Mouse (Mus musculus): ENCODE measurements around the gene Tnrc18. TPM values are rescaled to one million over a fixed set of nuclear protein-coding genes. Genes with fewer than 3 reads are reported as not detected.
"Not testable (repeated sequence)": the region's sequence is repeated elsewhere in the genome, so short reads cannot be mapped to it uniquely, and the experiment has no call there.

Tnrc18 gene
- total RNA-seq (2021) (10 to 100 TPM; 58.6 to 72.1 TPM), polyA plus RNA-seq (2012; rRNA removed) (91.5 and 110 TPM in 2 replicates)
- long read RNA-seq, partial matches to known transcripts, result 3 of 6 reads
- long read RNA-seq, other reads (novel, unspliced or antisense), result 3 of 6 reads

DNA sequence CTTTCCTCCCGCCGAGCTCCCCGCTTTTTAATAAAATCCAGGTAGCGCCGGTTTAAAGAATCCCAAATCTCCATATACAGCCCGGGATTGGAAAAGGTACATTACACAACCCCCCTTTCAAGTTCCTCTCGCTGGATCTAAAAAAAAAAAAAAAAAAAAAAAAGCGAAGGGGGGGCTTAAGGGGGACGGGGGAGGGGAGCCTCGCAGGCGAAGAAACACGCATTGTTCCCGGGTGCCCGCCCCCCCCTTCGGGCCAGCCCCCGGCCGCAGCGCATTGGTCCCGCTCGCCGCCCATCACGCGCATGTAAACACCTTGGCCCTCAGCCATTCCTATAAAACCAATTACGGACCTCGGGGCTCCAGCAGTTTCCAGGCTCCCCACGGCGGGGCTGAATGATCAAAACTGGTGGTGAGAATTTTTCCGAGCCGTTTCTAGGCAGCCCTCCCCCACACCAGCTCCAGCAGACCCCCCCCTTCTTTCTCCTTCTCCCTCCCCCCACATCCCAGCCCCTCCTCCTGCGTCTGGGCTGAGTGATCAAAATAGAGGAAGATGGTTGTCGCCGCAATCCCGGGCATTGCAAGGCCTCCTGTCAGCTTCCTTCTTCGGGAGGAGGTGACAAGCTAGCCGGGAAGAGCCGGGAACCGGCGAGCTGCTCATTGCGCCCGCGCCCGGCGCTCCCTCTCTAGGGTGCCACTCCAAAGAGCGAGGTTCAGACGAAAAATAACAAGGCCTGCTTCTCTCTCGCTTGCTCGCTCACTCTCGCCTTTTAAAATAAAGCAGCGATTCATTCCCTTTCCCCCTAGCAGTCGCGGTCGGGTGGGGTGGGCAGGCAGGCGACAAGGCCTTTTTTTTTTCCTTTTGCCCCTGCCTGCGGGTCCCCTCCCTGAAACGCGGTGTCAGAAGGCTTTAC lies at the start of gene Tnrc18:
Gene Tnrc18 (minus strand): TSS at position 139 of the 911 bp plus-strand sequence.
- DNase-seq, result peak; percentile 100

DNA sequence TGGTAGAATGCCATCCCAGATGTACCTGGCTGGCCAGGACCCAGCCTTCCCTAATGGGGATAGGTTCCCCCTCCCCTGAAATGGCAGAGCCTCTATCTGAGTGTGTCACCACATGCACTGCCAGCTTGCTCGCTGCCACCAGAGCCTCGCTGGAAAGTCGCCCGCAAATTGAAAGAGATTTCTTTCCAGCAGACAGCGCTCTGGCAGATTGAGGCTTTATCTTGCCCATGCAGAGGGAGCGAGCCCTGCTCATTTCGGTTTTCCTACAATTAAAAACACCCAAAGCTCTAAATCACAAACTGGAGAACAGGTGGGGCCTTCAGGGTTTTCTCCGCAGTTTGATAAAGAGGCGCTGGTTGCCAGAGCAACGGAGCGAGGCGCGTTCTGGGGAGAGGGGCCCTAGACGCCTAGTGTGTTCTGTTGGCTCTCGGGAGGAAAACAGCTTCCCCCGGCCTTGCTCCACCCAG lies 40.3 kb upstream of the Tnrc18 start:
- DNase-seq, result peak; percentile 25

DNA sequence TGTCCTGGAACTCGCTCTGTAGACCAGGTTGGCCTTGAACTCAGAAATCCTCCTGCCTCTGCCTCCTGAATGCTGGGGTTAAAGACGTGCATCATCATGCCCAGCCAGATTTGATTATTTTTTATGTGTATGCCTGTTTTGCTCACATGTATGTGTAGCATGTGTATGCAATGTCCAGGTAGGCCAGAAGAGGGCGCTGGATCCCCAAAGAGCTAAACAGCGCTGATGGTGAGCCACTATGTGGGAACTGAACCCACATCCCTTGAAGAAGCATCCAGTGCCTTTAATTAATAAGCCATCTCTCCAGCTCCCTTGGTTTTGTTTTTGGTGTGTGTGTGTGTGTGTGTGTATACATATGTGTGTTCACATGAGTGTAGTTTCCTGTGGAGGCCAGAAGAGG lies 38.9 kb upstream of the Tnrc18 start:
- no peak for DNase-seq

DNA sequence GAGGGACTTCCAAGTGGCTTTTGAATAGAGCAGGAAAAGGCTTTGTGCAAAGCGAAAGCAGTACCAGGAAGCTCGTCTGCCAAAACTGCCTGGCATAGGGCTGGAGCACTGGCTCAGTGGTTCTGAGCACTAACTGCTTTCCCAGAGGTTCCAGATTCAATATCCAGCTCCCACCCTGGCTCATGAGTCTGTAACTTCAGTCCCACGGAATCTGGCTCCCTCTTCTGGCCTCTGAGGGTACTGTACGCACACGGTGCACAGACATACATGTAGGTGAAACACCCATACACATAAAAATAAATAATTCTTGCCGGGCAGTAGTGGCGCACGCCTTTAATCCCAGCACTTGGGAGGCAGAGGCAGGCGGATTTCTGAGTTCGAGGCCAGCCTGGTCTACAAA lies 37.4 kb upstream of the Tnrc18 start:
- no peak for DNase-seq

DNA sequence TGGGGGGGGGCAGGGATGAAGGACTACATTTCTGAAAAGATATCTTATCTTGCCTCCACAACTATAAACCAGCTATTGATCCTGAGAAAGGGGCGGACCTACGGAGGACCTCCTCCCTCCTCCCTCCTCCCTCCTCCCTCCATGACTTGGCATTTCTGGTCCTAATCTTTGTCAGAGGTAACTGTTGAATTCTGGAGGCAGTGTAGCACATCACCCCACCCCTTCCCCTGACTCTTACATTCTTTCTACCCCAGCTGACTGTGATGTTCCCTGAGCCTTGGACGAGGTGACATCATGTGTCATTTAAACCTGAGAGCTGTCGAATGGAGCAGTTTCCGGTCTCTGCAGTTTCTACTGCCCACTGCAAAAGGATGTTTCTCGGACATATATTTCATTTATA lies 36.1 kb upstream of the Tnrc18 start:
- DNase-seq, result no peak

DNA sequence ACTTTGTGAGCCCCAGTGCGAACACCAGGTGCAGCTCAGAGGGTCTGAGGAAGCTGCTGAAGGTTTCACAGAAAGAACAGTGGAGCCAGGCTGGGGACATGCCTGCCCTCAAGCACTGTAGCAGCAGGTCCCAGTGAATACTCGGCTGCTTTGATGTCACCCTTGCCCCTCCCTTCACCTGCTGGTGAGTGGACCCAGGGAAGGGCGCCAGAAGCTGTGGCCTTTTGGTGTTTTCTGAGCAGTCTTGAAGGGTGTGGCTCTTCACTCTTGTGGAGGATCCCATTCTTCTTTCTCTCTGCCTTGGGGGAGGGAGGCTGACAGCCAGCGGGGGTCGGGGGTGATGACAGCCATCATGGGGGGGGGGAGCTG lies 34.2 kb upstream of the Tnrc18 start:
- DNase-seq, result no peak

DNA sequence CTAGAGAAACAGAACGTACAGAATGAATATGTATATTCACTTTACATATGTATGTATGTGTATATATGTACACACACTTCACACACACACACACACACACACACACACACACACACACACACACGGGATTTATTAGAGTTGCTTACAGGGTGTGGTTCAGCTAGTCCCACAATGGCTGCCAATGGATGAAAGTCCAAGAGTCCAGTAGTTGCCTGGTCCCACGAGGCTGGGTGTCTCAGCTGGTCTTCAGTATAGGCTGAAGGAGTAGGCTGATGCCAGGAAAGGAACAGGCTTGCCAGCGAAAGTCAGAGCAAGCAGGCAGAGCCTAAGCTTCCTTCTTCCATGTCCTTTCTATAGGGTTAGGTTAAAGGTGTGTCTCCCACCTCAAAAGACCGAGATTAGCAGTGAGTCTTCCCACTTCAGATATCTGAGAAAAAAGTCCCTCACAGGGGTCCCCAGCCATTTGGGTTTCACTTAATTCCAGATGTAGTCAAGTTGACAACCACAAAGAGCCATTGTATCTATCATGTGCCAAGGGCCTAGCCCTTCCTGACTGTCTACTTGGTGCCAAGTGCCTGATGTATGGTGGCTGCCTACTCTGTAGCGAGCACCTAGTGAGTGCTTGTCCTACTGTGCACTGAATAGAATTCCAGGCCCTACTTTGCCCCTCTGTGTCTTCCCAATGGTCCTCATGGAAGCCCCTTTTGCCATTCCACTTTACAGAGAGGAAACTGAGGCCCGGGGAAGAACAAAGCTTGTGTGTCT lies 33.6 kb upstream of the Tnrc18 start:
- DNase-seq, result no peak

DNA sequence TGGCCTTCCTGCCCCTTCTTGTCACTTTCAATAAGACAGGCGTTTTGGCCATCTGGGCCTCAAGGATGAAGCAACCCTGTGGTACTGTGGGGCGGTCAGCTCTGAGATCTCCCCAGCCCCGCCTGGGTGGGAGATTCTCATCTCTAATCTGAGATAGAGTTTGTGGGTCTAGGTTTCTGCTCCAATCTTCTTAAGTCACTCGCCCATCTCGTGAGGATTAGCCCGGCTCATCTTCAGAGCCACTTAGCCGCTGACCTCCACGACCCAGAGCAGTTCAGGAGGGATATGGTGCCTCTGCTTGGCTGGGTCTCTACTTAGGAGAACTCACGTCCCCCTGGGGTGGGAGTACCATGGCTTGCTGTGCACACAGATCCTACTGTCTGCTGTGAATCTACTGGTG lies 33.0 kb upstream of the Tnrc18 start:
- no peak for DNase-seq

DNA sequence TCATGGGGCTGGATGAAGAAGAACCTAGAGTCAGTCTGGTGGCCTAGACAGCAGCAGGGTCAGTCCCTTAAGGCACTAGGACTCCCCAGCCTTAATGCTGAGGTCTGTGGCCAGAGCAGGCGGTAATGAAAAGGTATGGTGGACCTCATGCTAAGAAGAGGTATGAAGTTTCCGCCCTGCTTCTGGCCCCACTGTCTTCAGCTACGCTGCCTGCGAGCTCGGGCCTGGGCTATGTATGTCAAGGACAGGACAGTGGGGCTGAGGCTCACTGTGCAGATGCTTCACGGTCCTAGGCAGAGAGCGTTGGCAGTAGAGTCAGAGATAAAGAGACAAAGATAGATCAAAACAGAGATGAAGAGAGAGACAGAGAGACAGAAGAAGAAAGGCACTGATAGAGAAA lies 31.4 kb upstream of the Tnrc18 start:
- DNase-seq, result peak; percentile 56

DNA sequence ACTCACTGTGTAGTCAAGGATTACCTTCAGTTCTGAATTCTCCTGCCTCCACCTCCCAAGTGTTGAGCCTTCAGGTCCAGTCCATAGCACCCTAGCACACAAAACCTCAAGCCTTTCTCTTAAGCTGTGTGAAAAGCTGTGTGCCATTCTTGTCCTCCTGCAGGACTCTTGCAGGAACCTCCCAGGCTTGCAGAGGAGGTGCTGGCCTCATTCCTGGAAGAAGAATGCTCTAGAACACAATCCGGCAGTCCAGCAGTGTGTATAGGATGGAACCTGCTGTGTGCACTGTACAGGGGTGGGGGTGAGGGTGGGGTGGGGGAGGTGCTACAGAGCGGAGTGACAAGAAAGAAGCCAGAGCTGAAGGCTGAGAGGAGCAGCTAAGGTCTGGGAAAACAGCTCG lies 30.7 kb upstream of the Tnrc18 start:
- DNase-seq, result no peak

DNA sequence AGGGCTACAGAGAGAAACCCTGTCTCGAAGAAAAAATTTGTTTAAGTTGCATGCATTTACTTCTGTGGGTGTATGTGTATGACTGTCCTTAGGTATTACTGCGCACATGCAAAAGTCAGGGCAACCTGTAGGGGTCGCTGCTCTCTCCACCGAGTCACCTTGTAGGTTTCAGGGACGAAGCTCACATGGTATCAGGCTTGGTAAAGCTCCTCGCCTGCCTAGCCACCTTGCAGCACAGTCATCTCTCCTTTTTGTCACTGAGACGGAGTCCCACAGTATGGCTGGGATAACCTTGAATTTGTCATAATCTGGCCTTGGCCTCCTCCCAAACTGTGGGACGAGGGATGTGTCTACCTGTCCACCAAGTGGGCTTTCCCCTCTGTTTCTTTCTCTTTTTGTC lies 27.0 kb upstream of the Tnrc18 start:
- DNase-seq, result peak; percentile 75

DNA sequence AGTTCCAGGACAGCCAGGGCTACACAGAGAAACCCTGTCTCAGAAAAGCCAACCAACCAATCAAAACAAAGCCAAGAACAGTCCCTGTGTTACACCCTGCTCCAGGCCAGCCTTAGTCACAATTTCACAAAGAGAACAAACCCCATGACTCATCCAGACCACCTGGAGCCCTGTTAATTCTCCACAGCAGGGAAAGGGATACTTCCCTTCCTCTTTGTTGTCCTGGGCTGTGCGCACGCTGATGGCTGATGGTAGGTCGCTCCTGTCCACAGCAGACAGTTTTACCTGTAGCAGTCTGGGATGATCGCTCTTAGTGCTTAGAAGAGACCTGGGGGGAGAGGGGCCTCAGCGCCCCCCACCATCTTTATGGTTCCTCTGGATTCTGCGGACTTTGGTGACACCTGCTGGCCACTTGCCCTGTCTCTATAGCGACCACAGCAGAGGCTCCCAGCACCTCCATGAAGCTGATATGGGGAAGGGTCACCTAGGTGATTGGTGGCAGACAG lies 24.7 kb upstream of the Tnrc18 start:
- peak; percentile 43 for DNase-seq

DNA sequence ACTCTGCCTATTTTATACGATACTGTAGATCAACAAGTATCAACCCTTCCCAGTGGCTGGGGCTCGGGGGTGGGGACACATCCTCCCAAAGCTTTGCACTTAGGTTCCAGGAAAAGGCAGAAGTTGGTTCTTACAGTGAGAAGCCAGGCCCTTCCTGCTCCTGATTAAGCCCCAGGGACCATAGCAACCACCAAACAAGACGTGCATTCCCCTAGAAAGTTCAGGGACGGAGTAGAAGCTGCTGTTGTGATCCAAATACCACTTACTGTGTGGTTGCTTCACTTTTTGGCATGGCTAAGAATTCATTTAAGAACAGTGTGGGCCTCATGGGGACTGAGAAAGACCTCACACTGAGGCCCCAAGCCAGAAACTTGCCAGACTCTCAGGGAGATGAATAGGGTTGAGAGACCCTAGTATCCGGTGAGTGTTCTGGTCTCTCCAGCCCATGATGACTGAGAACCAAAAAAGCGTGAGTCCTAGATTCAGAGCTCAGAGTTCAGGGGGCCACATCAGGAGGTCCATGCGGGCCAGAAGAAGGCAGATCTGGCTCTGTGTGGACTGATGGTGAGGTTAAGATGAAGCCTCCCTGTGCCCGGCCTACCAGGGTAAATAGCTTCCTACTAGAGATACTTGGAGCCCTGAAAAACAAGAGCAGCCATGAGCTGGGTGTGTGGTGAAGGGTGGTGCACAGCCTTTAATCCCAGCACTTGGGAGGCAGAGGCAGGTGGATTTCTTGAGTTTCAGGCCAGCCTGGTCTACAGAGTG lies 24.1 kb upstream of the Tnrc18 start:
- peak; percentile 70 for DNase-seq

DNA sequence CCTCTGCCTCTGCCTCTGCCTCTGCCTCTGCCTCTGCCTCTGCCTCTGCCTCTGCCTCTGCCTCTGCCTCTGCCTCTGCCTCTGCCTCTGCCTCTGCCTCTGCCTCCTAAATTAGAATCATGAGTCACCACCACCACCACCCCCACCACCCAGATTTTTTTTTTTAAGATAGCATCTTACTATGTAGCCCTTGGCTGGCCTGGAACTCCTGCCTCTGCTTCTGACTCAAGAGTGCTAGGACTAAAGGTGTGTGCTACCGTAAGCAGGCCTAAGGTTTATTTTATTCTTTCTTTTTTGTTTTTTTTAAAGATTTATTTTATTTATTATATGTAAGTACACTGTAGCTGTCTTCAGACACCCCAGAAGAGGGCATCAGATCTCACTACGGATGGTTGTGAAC lies 20.0 kb upstream of the Tnrc18 start:
- not testable (repeated sequence) for DNase-seq

DNA sequence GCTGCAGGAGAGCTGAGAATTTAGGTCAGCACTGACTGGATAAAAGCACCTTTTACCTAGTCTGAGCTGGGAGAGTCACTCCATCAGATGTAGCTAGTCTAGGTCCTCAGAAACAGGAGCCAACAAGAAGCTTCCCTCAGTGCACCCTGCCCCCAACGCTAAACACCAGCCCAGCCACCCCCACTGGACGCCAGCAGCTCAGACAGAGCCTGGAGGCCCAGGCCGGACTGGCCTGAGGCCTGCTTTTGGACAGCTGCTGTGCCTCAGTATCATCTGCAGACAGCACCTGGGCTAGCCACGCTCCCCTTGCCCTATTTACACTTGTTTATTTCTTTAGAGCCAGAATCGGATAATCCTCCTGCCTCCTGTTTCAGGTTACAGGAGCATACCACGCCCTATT lies 19.4 kb upstream of the Tnrc18 start:
- no peak for DNase-seq

DNA sequence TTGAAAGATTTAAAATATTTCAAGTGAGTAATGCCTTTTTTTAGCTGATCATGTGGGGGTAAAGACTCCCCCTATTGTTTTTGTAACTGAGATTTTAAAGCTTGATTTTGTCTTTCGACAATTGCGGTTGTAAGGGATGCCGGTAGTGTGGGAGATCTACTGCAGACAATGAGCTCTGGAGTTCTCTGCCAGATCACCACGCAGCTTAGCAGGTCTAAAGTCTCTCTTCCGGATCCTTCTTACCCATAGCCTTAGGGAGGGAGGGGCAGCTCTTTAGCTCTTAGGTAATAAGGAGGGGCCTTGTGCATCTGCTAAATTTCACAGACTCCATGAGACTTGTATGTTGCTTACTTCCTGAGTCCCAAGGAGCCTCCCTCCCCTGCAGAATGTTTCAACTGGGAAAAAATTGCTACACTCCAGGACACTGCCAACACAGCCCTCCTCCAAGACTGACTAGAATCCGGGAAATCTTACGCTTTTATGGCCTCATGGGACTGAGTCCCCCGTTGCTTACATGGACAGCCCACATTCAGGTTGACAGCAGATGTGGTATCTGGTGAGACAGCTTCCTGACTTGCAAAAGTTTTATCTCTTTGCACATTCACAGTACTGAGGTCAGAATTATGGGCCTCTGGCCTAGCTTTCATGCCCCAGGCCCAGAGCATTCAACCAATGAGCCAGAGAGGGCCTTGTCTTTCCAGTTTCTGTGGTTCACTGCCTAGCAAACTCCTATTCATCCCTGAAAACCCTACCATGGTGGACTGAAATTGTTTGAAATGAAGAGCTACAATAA lies 16.4 kb upstream of the Tnrc18 start:
- DNase-seq, result no peak

DNA sequence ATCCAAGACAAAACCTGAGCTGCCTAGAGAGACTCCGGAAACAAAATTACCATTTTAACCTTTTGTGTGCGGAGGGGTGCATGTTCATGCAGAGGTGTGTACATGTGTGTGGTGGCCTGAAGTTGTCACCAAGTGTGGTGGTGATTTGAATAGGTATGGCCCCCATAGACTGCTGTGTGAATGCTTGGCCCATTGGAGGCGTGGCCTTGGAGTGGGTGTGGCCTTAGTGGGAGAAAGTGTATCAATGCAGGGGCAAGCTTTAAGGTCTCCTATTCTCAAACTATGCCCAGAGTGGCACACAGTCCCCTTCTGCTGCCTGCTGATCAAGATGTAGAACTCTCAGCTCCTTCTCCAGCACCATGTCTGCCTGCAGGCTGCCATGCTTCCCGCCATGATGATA lies 8.7 kb upstream of the Tnrc18 start:
- no peak for DNase-seq

DNA sequence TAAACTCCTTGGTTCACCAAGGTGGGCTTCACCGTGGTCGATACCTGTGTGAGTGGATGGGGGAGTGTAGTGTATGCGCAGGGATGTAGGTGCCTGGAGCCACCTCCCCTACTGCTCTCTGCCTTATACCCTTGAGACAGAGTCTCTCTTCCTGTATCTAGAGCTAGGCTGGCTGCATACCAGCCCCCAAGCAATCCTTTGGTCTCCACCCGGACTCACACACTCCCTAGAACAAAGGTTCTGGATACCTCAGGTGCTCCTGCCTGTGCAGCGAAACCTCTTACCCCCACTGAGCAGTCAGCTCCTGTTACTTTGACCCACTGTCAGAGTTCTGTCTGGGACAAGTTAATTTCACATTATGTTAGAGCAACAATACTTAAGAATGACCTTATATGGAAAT lies 8.2 kb upstream of the Tnrc18 start:
- no peak for DNase-seq

DNA sequence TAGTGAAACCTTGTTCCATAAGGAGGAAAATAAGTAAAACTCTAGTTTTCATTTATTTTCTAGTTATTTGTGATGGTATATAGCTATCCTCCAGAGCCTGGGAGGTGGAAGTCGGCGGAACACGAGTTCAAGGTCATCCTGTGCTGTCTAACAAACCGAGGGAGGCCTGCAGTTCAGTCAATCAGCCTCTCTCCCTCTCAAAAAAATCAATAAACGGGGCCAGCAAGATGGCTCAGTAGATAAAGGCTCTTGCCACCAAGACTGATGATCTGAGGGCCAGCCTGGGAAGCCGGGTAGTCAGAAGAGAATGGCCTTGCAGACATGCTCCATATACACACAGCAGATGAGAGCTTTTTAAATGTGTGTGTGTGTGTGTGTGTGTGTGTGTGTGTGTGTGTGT lies 6.6 kb upstream of the Tnrc18 start:
- DNase-seq, result peak; percentile 49

DNA sequence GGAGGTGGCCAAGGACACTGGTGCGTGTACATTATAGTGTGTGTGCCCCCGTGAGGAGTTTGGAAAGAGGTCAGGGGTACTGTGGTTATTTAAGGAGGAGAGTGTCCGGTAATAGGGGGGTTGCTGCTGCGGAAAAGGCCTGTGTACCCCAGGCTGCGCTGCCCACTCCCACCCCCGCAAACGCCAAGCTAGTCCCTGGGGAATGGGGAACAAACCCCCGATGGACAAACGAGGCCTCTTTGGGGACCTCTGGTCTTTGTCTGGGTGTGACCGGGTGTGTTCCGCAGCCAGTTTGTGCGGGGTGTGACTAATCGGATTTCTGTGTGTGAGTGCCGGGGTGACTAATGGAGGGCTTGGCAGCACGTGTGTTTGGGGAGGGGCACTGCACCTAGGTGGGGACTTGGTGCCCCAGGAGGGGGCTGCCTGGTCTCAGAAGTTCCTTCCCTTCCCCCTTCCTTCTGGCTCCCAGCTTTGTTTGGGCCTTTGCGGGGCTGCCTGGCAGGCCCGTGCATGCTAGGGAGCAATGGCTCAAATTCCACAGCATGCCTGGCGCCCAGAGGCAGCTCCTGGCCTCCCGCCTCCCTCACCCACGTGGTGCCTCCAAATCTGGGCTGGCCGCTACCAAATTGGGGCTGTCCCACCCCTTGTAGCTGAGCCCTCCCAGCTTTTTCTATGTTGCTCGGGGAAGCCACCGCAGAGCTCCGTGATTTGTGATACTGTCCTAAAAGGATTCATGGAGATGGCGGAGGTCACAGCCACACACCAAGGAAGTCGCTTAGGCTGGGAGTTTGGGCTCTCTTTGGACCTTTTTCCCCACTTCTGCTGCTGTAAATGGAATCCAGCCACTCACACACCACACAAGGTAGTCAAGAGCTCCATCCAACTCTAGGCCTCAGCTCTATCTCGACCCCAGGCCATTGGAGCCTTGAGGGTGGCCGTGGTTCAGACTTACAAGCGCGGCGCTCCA lies 5.9 kb upstream of the Tnrc18 start:
- DNase-seq, result peak; percentile 95
